Mouse (Mus musculus): ENCODE results near the gene Ap1ar. TPM values are rescaled to one million over a fixed set of nuclear protein-coding genes. Genes with fewer than 3 reads are reported as not detected.

The Ap1ar gene
- polyA plus RNA-seq, 1 experiment, result 25.2 TPM

DNA sequence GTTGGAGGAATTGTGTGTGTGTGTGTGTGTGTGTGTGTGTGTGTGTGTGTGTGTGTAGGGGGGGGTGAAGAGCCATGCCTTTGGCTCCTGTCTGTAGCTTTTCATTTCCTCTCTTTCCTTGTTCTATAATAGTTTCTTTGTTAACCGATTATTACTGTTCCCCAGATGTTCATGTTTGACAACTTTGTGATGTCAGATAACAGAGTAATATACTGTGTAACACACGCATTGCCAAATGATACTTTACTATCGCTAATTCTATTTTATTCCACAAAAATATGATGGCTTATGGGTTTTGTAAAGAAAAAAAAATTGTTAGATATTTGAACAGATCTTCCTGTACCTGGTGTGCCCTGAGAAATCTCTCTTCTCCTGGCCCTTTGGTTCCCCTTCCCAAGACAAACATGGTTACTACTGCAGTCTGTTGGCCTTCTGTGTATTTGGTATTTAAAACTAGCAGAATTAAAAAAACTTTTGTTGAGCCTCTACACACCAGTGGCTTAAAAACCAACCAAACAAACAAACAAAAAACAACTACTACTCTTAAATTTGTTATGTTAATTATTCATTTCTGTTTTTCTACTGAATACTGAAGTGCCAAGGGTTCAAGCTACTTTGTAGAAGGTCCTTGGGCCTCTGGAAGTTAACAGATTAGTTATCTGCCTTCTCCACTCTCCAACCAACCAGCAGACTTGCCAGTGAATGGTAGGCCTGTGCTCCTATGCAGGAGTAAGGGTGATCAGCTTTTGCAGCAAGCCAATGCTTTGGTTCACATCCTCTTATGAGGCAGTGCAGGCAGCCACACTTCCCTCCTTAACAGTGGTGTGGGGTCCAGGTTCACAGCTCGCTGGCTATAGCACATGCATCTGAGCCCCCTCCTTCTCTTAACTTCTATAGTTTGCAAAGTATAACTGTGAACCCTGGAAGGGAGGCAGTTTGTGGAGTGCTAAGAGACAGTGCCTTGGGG is 45.4 kb downstream of the Ap1ar start:
- peaks cover 17% of the 10 kb centered on the region for H3K4me1 ChIP-seq (replicated peaks; ENCODE audit: control insufficient read depth, insufficient read depth, low read length)
- no peak overlapping the region for H3K27ac ChIP-seq (ENCODE audit: control insufficient read depth, insufficient read depth, low read length)
- TF ChIP-seq CTCF (IDR thresholded peaks at IDR 0.05; ENCODE audit: borderline replicate concordance, control insufficient read depth, extremely low read depth, insufficient read depth, low read length, poor library complexity), result no peak
- no peak for TF ChIP-seq POLR2A (IDR thresholded peaks at IDR 0.05; ENCODE audit: control insufficient read depth, extremely low read depth, insufficient read depth, low read length, poor library complexity)
- H3K36me3 ChIP-seq (ENCODE audit: control insufficient read depth, insufficient read depth, low read length), result no peaks in the 10 kb centered on the region
- no peak for DNase-seq
- WGBS, result 37% methylated on average over 4 of the region's 4 CpGs
- H3K4me3 ChIP-seq (ENCODE audit: control insufficient read depth, insufficient read depth, low read length), result 0 out of 2 replicates have a peak overlapping the region, but pooled peaks have one; percentile 60
- no peaks in the 10 kb centered on the region; the same call in 1 of the 2 replicates for H3K27me3 ChIP-seq (ENCODE audit: control insufficient read depth, insufficient read depth, low read length)

GRCm38 (mm10) chr3:127791056-127791483 is 46.3 kb downstream of the Ap1ar start:
- no peaks in the 10 kb centered on the region for H3K36me3 ChIP-seq (ENCODE audit: control insufficient read depth, insufficient read depth, low read length)
- H3K27ac ChIP-seq (ENCODE audit: control insufficient read depth, insufficient read depth, low read length), result peak overlapping the region; percentile 27; the same call in 1 of the 2 replicates
- peaks cover 17% of the 10 kb centered on the region for H3K4me1 ChIP-seq (replicated peaks; ENCODE audit: control insufficient read depth, insufficient read depth, low read length)
- DNase-seq, result peak; percentile 5
- WGBS, result under 1% methylated on average over 15 of the region's 15 CpGs
- TF ChIP-seq CTCF (IDR thresholded peaks at IDR 0.05; ENCODE audit: borderline replicate concordance, control insufficient read depth, extremely low read depth, insufficient read depth, low read length, poor library complexity), result no peak
- TF ChIP-seq POLR2A (IDR thresholded peaks at IDR 0.05; ENCODE audit: control insufficient read depth, extremely low read depth, insufficient read depth, low read length, poor library complexity), result no peak
- H3K4me3 ChIP-seq (ENCODE audit: control insufficient read depth, insufficient read depth, low read length), result peak overlapping the region; percentile 60
- H3K27me3 ChIP-seq (ENCODE audit: control insufficient read depth, insufficient read depth, low read length), result no peaks in the 10 kb centered on the region; the same call in 1 of the 2 replicates

GRCm38 (mm10) chr3:127790234-127791055 is 46.9 kb downstream of the Ap1ar start:
- H3K4me1 ChIP-seq (replicated peaks; ENCODE audit: control insufficient read depth, insufficient read depth, low read length), result peaks cover 17% of the 10 kb centered on the region
- no peaks in the 10 kb centered on the region for H3K36me3 ChIP-seq (ENCODE audit: control insufficient read depth, insufficient read depth, low read length)
- no peak for TF ChIP-seq CTCF (IDR thresholded peaks at IDR 0.05; ENCODE audit: borderline replicate concordance, control insufficient read depth, extremely low read depth, insufficient read depth, low read length, poor library complexity)
- TF ChIP-seq POLR2A (IDR thresholded peaks at IDR 0.05; ENCODE audit: control insufficient read depth, extremely low read depth, insufficient read depth, low read length, poor library complexity), result no peak
- peak overlapping the region; percentile 39; the same call in 1 of the 2 replicates for H3K27ac ChIP-seq (ENCODE audit: control insufficient read depth, insufficient read depth, low read length)
- no peaks in the 10 kb centered on the region; the same call in 1 of the 2 replicates for H3K27me3 ChIP-seq (ENCODE audit: control insufficient read depth, insufficient read depth, low read length)
- 1% methylated on average over 36 of the region's 36 CpGs for WGBS
- peak overlapping the region; percentile 60 for H3K4me3 ChIP-seq (ENCODE audit: control insufficient read depth, insufficient read depth, low read length)
- DNase-seq, result peak; percentile 23

DNA sequence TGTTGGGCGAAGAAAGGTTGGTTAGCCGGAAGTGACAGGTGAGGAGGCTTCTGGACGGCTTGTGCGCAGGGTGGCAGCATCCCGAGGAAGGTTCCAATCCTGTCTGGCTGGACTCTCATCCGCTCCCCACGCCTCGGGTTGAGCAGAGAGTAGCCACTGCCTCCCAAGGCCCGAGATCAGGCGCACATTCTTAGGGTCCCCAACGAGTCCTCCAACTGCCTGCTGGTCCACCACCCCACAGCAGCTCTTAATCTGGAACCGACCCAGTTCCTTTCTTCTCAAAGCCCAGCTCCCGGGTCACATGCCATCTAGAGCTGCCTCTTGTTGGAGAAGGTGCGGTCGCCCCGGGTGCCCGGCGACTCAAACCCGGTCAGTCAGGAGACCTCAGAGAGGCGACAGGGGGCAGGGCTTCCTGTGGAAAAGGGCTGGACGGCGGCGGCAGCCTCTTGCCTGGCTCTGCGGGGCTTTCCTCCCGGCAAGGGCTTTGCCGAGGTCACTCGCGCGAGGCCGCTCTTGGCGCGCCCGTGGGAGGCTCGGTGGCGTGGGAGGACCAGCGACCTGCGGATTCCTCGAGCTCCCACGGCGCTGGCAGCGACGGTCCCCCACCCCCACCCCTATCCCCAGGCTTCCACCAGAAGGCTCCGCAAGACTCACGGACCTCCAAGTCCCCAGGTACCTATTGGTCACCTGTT is 47.7 kb downstream of the Ap1ar start, which contains the start of gene Tifa:
Gene Tifa, plus strand, starts transcription at position 306 of the 692 bp plus-strand sequence.
- Histone ChIP-seq H3K27me3 (ENCODE audit: control insufficient read depth, insufficient read depth, low read length) (no peaks in the 10 kb centered on the region; the same call in 1 of the 2 replicates), H3K4me1 (replicated peaks; ENCODE audit: control insufficient read depth, insufficient read depth, low read length) (peaks cover 17% of the 10 kb centered on the region), H3K36me3 (ENCODE audit: control insufficient read depth, insufficient read depth, low read length) (no peaks in the 10 kb centered on the region), H3K27ac (ENCODE audit: control insufficient read depth, insufficient read depth, low read length) (peak within 1 kb of the TSS; percentile 39; the same call in 1 of the 2 replicates), H3K4me3 (ENCODE audit: control insufficient read depth, insufficient read depth, low read length) (peak within 1 kb of the TSS; percentile 60)
- WGBS, result 10% methylated on average over 44 of the region's 44 CpGs
- TF ChIP-seq CTCF (IDR thresholded peaks at IDR 0.05; ENCODE audit: borderline replicate concordance, control insufficient read depth, extremely low read depth, insufficient read depth, low read length, poor library complexity), result no peak
- no peak for TF ChIP-seq POLR2A (IDR thresholded peaks at IDR 0.05; ENCODE audit: control insufficient read depth, extremely low read depth, insufficient read depth, low read length, poor library complexity)
- DNase-seq, result peak; percentile 37

DNA sequence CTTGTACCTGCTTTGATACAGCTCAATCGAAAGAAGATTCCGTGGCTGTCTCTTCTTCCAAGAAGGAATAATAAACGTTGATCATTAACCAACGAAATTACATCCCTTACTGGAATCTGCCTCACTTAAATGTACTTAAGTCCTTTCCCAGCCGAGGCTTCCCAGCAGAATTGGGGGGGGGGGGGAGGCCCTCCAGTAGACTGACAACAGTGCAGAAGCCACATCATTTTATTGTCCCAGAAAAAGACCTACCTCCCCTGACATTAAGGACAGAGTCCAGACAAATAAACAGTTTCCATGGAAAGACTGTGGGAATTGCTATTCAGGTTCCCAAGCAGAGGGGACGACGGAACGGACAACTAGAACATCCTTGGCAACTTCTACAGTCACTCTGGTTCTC is 48.4 kb downstream of the Ap1ar start:
- TF ChIP-seq POLR2A (IDR thresholded peaks at IDR 0.05; ENCODE audit: control insufficient read depth, extremely low read depth, insufficient read depth, low read length, poor library complexity), result no peak
- no peak for TF ChIP-seq CTCF (IDR thresholded peaks at IDR 0.05; ENCODE audit: borderline replicate concordance, control insufficient read depth, extremely low read depth, insufficient read depth, low read length, poor library complexity)
- Histone ChIP-seq H3K27me3 (ENCODE audit: control insufficient read depth, insufficient read depth, low read length) (no peaks in the 10 kb centered on the region; the same call in 1 of the 2 replicates), H3K36me3 (ENCODE audit: control insufficient read depth, insufficient read depth, low read length) (no peaks in the 10 kb centered on the region), H3K4me1 (replicated peaks; ENCODE audit: control insufficient read depth, insufficient read depth, low read length) (peaks cover 17% of the 10 kb centered on the region), H3K27ac (ENCODE audit: control insufficient read depth, insufficient read depth, low read length) (no peak overlapping the region), H3K4me3 (ENCODE audit: control insufficient read depth, insufficient read depth, low read length) (no peak overlapping the region)
- DNase-seq, result no peak
- 85% methylated on average over 8 of the region's 8 CpGs for WGBS

Measured in thymus, adult 2 months (tissue).